Mouse (Mus musculus): ENCODE data around the gene P2ry10b. TPM values are rescaled to one million over a fixed set of nuclear protein-coding genes. Genes with fewer than 3 reads are reported as not detected.

The P2ry10b gene
- polyA plus RNA-seq (2012; rRNA removed; ENCODE audit: low replicate concordance), result 0.27 and 0.35 TPM in 2 replicates

GRCm38 (mm10) chrX:107148681-107149080 lies at the start of gene P2ry10b:
Gene P2ry10b, plus strand, starts transcription at chrX:107148927.

Other genes with a start within 250 kb of the P2ry10b start
- gene Lpar4, start 228.3 kb upstream of the P2ry10b start, polyA plus RNA-seq (2012; rRNA removed; ENCODE audit: low replicate concordance), result 0.04 TPM in 1 of 2 replicates, not detected in the other
- 0.24 and 0.26 TPM in 2 replicates for gene P2ry10, start 60.4 kb upstream of the P2ry10b start, polyA plus RNA-seq (2012; rRNA removed; ENCODE audit: low replicate concordance)
- gene Gpr174, start 107.0 kb downstream of the P2ry10b start, polyA plus RNA-seq (2012; rRNA removed; ENCODE audit: low replicate concordance), result 0.04 TPM in 1 of 2 replicates, not detected in the other